Mouse (Mus musculus): ENCODE measurements around the gene Cyb5rl. TPM values are rescaled to one million over a fixed set of nuclear protein-coding genes. Genes with fewer than 3 reads are reported as not detected.

Gene Cyb5rl
- polyA plus RNA-seq, 1 experiment, result 7.0 TPM

GRCm38 (mm10) chr4:107079716-107080115, 12.9 kb downstream of the Cyb5rl start:
- H3K4me3 ChIP-seq (ENCODE audit: insufficient read depth, low read length), result peak overlapping the region; percentile 15; the same call in 1 of the 2 replicates
- TF ChIP-seq CTCF (IDR thresholded peaks at IDR 0.05; ENCODE audit: low read depth, low read length) (no peak), POLR2A (IDR thresholded peaks at IDR 0.05; ENCODE audit: borderline replicate concordance, low read depth, low read length) (no peak)
- peak overlapping the region; percentile 85 for H3K27ac ChIP-seq (ENCODE audit: insufficient read depth, low read depth, low read length)
- H3K4me1 ChIP-seq (ENCODE audit: control insufficient read depth, insufficient read depth, low read length), result peaks cover 59% of the 10 kb centered on the region

- TF ChIP-seq POLR2A (IDR thresholded peaks at IDR 0.05; ENCODE audit: borderline replicate concordance, low read depth, low read length), result no peak
- H3K27ac ChIP-seq (ENCODE audit: insufficient read depth, low read depth, low read length), result peak overlapping the region; percentile 75
- H3K4me3 ChIP-seq (ENCODE audit: insufficient read depth, low read length), result no peak overlapping the region
- peaks cover 63% of the 10 kb centered on the region for H3K4me1 ChIP-seq (ENCODE audit: control insufficient read depth, insufficient read depth, low read length)
Observed at GRCm38 (mm10) chr4:107082185-107082584, 15.4 kb downstream of the Cyb5rl start.

GRCm38 (mm10) chr4:107083126-107083525, 16.3 kb downstream of the Cyb5rl start:
- TF ChIP-seq POLR2A (IDR thresholded peaks at IDR 0.05; ENCODE audit: borderline replicate concordance, low read depth, low read length), result no peak
- no peak for TF ChIP-seq CTCF (IDR thresholded peaks at IDR 0.05; ENCODE audit: low read depth, low read length)
- Histone ChIP-seq H3K27ac (ENCODE audit: insufficient read depth, low read depth, low read length) (no peak overlapping the region), H3K4me1 (ENCODE audit: control insufficient read depth, insufficient read depth, low read length) (peaks cover 63% of the 10 kb centered on the region), H3K4me3 (ENCODE audit: insufficient read depth, low read length) (no peak overlapping the region)

- peak overlapping the region; percentile 56 for H3K27ac ChIP-seq (ENCODE audit: insufficient read depth, low read depth, low read length)
- no peak overlapping the region for H3K4me3 ChIP-seq (ENCODE audit: insufficient read depth, low read length)
- peaks cover 55% of the 10 kb centered on the region for H3K4me1 ChIP-seq (ENCODE audit: control insufficient read depth, insufficient read depth, low read length)
- TF ChIP-seq POLR2A (IDR thresholded peaks at IDR 0.05; ENCODE audit: borderline replicate concordance, low read depth, low read length) (no peak), CTCF (IDR thresholded peaks at IDR 0.05; ENCODE audit: low read depth, low read length) (no peak)
Observed at GRCm38 (mm10) chr4:107084343-107084742, 17.6 kb downstream of the Cyb5rl start.

- no peak for TF ChIP-seq CTCF (IDR thresholded peaks at IDR 0.05; ENCODE audit: low read depth, low read length)
- no peak for TF ChIP-seq POLR2A (IDR thresholded peaks at IDR 0.05; ENCODE audit: borderline replicate concordance, low read depth, low read length)
- H3K4me1 ChIP-seq (ENCODE audit: control insufficient read depth, insufficient read depth, low read length), result peaks cover 50% of the 10 kb centered on the region
- no peak overlapping the region for H3K4me3 ChIP-seq (ENCODE audit: insufficient read depth, low read length)
- peak overlapping the region; percentile 56; the same call in 1 of the 2 replicates for H3K27ac ChIP-seq (ENCODE audit: insufficient read depth, low read depth, low read length)
Observed at GRCm38 (mm10) chr4:107084858-107085257, 18.1 kb downstream of the Cyb5rl start.

GRCm38 (mm10) chr4:107091696-107092095, 24.9 kb downstream of the Cyb5rl start:
- Histone ChIP-seq H3K4me3 (ENCODE audit: insufficient read depth, low read length) (no peak overlapping the region), H3K4me1 (ENCODE audit: control insufficient read depth, insufficient read depth, low read length) (peaks cover 6% of the 10 kb centered on the region; the same call in 1 of the 2 replicates), H3K27ac (ENCODE audit: insufficient read depth, low read depth, low read length) (no peak overlapping the region)
- TF ChIP-seq CTCF (IDR thresholded peaks at IDR 0.05; ENCODE audit: low read depth, low read length), result no peak
- no peak for TF ChIP-seq POLR2A (IDR thresholded peaks at IDR 0.05; ENCODE audit: borderline replicate concordance, low read depth, low read length)

- TF ChIP-seq POLR2A (IDR thresholded peaks at IDR 0.05; ENCODE audit: borderline replicate concordance, low read depth, low read length) (no peak), CTCF (IDR thresholded peaks at IDR 0.05; ENCODE audit: low read depth, low read length) (no peak)
- Histone ChIP-seq H3K4me3 (ENCODE audit: insufficient read depth, low read length) (no peak overlapping the region), H3K4me1 (ENCODE audit: control insufficient read depth, insufficient read depth, low read length) (peaks cover 6% of the 10 kb centered on the region; the same call in 1 of the 2 replicates), H3K27ac (ENCODE audit: insufficient read depth, low read depth, low read length) (no peak overlapping the region)
Observed at GRCm38 (mm10) chr4:107094484-107095187, 27.8 kb downstream of the Cyb5rl start.

- no peak overlapping the region for H3K27ac ChIP-seq (ENCODE audit: insufficient read depth, low read depth, low read length)
- H3K4me3 ChIP-seq (ENCODE audit: insufficient read depth, low read length), result no peak overlapping the region
- TF ChIP-seq POLR2A (IDR thresholded peaks at IDR 0.05; ENCODE audit: borderline replicate concordance, low read depth, low read length) (no peak), CTCF (IDR thresholded peaks at IDR 0.05; ENCODE audit: low read depth, low read length) (no peak)
- H3K4me1 ChIP-seq (ENCODE audit: control insufficient read depth, insufficient read depth, low read length), result peaks cover 6% of the 10 kb centered on the region; the same call in 1 of the 2 replicates
Observed at GRCm38 (mm10) chr4:107096043-107096442, 29.3 kb downstream of the Cyb5rl start.

GRCm38 (mm10) chr4:107096841-107097373, 30.1 kb downstream of the Cyb5rl start, which contains the start of gene Cdcp2:
Gene Cdcp2, plus strand, starts transcription at chr4:107096891.
- TF ChIP-seq POLR2A (IDR thresholded peaks at IDR 0.05; ENCODE audit: borderline replicate concordance, low read depth, low read length), result no peak
- no peak for TF ChIP-seq CTCF (IDR thresholded peaks at IDR 0.05; ENCODE audit: low read depth, low read length)
- Histone ChIP-seq H3K4me3 (ENCODE audit: insufficient read depth, low read length) (no peak within 1 kb of the TSS), H3K4me1 (ENCODE audit: control insufficient read depth, insufficient read depth, low read length) (peaks cover 6% of the 10 kb centered on the region; the same call in 1 of the 2 replicates), H3K27ac (ENCODE audit: insufficient read depth, low read depth, low read length) (no peak within 1 kb of the TSS)

GRCm38 (mm10) chr4:107097871-107098270, 31.1 kb downstream of the Cyb5rl start:
- Histone ChIP-seq H3K4me1 (ENCODE audit: control insufficient read depth, insufficient read depth, low read length) (peaks cover 6% of the 10 kb centered on the region; the same call in 1 of the 2 replicates), H3K27ac (ENCODE audit: insufficient read depth, low read depth, low read length) (no peak overlapping the region), H3K4me3 (ENCODE audit: insufficient read depth, low read length) (no peak overlapping the region)
- TF ChIP-seq CTCF (IDR thresholded peaks at IDR 0.05; ENCODE audit: low read depth, low read length), result no peak
- TF ChIP-seq POLR2A (IDR thresholded peaks at IDR 0.05; ENCODE audit: borderline replicate concordance, low read depth, low read length), result no peak
